ENCODE assay signal across 13 mouse cellular contexts in genomic region chrX:167146513-167147360, GRCm38 (mm10).
DNase-seq lines count a peak whose midpoint lies in the region; ATAC-seq and TF ChIP-seq lines count a peak whose summit lies in the region.
"Had no signal": no experiment of that assay in that cellular context is flagged by ENCODE, and none has a peak within 500 bp of the region (broad histone marks: within the 10 kb centered on the region; RNA-seq: fewer than 3 reads in every experiment).

No protein-coding gene starts in this region.

- TF ChIP-seq EP300 in lung, postnatal 0 days (IDR thresholded peaks at IDR 0.05): no peak

- no peak for TF ChIP-seq CTCF in forebrain, postnatal 0 days (IDR thresholded peaks at IDR 0.05; ENCODE audit: low read depth)
- no peak for TF ChIP-seq CTCF in lung, postnatal 0 days (IDR thresholded peaks at IDR 0.05)

- no peaks in the 10 kb centered on the region for H3K4me1 ChIP-seq in forebrain, postnatal 0 days (ENCODE audit: insufficient read depth)
- no peaks in the 10 kb centered on the region for H3K4me1 ChIP-seq in forebrain, embryonic 16.5 days (replicated peaks; ENCODE audit: control insufficient read depth, insufficient read depth, low read length)
- H3K4me1 ChIP-seq in lung, postnatal 0 days (ENCODE audit: insufficient read depth, low read depth, low read length): no peaks in the 10 kb centered on the region

- peak; percentile 13 for DNase-seq in forebrain, postnatal 0 days
- peak; percentile 44 for DNase-seq in lung, postnatal 36 days
- no peak for DNase-seq in lung, postnatal 0 days (ENCODE audit: low spot score)
- DNase-seq in induced T-regulatory cell, adult 2 months (ENCODE audit: low read depth): peak; percentile 73
- DNase-seq in thymus, postnatal 0 days (ENCODE audit: low spot score): peak; percentile 21
- DNase-seq: cerebellum, adult 9-10 months; kidney, postnatal 4 days; lung, adult 2 months had no signal

- H3K9me3 ChIP-seq in forebrain, postnatal 0 days (ENCODE audit: low read length): no peaks in the 10 kb centered on the region
- no peaks in the 10 kb centered on the region for H3K9me3 ChIP-seq in forebrain, embryonic 16.5 days (ENCODE audit: control insufficient read depth, low read length)
- H3K9me3 ChIP-seq in lung, postnatal 0 days (ENCODE audit: low read length): no peaks in the 10 kb centered on the region
- H3K9me3 ChIP-seq: G1E; megakaryocyte, embryonic 14.5 days had no signal

- ATAC-seq in forebrain, postnatal 0 days: 0 out of 2 replicates have a peak, but pooled peaks have one; percentile 20
- no peak for ATAC-seq in forebrain, embryonic 16.5 days
- ATAC-seq in lung, postnatal 0 days: no peak
- ATAC-seq in monocyte, adult 5-6 weeks (replicated peaks; ENCODE audit: insufficient number of reproducible peaks, low FRiP score, low TSS enrichment, poor library complexity, severe bottlenecking): no peak
- no peak for ATAC-seq in cerebellum, adult (ENCODE audit: insufficient number of reproducible peaks, low FRiP score, low TSS enrichment)

- WGBS in forebrain, postnatal 0 days: 80% methylated on average over 8 of the region's 8 CpGs
- 79% methylated on average over 8 of the region's 8 CpGs for WGBS in forebrain, embryonic 16.5 days
- WGBS in lung, postnatal 0 days: 71% methylated on average over 8 of the region's 8 CpGs

- no peaks in the 10 kb centered on the region for H3K36me3 ChIP-seq in forebrain, postnatal 0 days (ENCODE audit: insufficient read depth)
- H3K36me3 ChIP-seq in forebrain, embryonic 16.5 days (ENCODE audit: control insufficient read depth, insufficient read depth): no peaks in the 10 kb centered on the region
- H3K36me3 ChIP-seq in lung, postnatal 0 days (ENCODE audit: insufficient read depth, low read length): no peaks in the 10 kb centered on the region
- H3K36me3 ChIP-seq: G1E had no signal

- H3K4me3 ChIP-seq in forebrain, postnatal 0 days (ENCODE audit: low read depth, low read length): no peak overlapping the region
- H3K4me3 ChIP-seq in forebrain, embryonic 16.5 days (replicated peaks; ENCODE audit: low read length): no peak overlapping the region
- no peak overlapping the region for H3K4me3 ChIP-seq in lung, postnatal 0 days (ENCODE audit: low read depth, low read length)
- H3K4me3 ChIP-seq: megakaryocyte, embryonic 14.5 days had no signal

- H3K4me2 ChIP-seq in forebrain, postnatal 0 days (ENCODE audit: low read depth): no peak overlapping the region
- no peak overlapping the region for H3K4me2 ChIP-seq in forebrain, embryonic 16.5 days (ENCODE audit: low read length)
- H3K4me2 ChIP-seq in lung, postnatal 0 days (replicated peaks; ENCODE audit: low read depth, low read length): no peak overlapping the region

- H3K27me3 ChIP-seq in forebrain, postnatal 0 days (ENCODE audit: insufficient read depth, low read length): no peaks in the 10 kb centered on the region
- no peaks in the 10 kb centered on the region; the same call in 1 of the 2 replicates for H3K27me3 ChIP-seq in forebrain, embryonic 16.5 days (replicated peaks; ENCODE audit: control insufficient read depth, insufficient read depth, low read length)
- no peaks in the 10 kb centered on the region for H3K27me3 ChIP-seq in lung, postnatal 0 days (replicated peaks; ENCODE audit: insufficient read depth, low read length)
- H3K27me3 ChIP-seq: megakaryocyte, embryonic 14.5 days had no signal

- no peak overlapping the region; the same call in 1 of the 2 replicates for H3K27ac ChIP-seq in forebrain, postnatal 0 days (ENCODE audit: low read depth, low read length)
- no peak overlapping the region for H3K27ac ChIP-seq in forebrain, embryonic 16.5 days (ENCODE audit: low read length)
- H3K27ac ChIP-seq in lung, postnatal 0 days (ENCODE audit: low read length): no peak overlapping the region

- H3K9ac ChIP-seq in forebrain, postnatal 0 days: no peak overlapping the region
- H3K9ac ChIP-seq in forebrain, embryonic 16.5 days (replicated peaks; ENCODE audit: low read depth, low read length): no peak overlapping the region
- H3K9ac ChIP-seq in lung, postnatal 0 days (replicated peaks; ENCODE audit: low read depth): no peak overlapping the region
